Mouse (Mus musculus) kidney, postnatal 0 days (tissue): ENCODE measurements at regions not wholly inside any gene's neighbourhood (a gene's known extent, or its start where the extent isn't known, plus 50 kb on each side); places are given as distances from the start of the nearest gene placed in this dataset.

Source experiments
- ATAC-seq: fragments of 200-750 bp; cut with Nextera tagmentation; replicated peaks from 2 replicates; pipeline ENCODE4 v1.8.0; 2017; ENCODE audit warnings: low read depth, moderate number of reproducible peaks, moderate TSS enrichment, moderate library complexity; ENCODE audit not compliant: low FRiP score
- DNase-seq: peaks from one replicate; pipeline ENCODE4 v3.0.0-alpha.2; 2016; ENCODE audit warnings: low spot score
- H3K27ac ChIP-seq: fragments of 300-500 bp; sonication (generic); 2 replicates; pipeline ENCODE4 v1.5.1; 2014; ENCODE audit warnings: mild to moderate bottlenecking
- H3K27me3 ChIP-seq: fragments of 300-500 bp; sonication (generic); 2 replicates; pipeline ENCODE4 v1.6.1; 2014; ENCODE audit warnings: low read length, mixed read lengths; ENCODE audit not compliant: insufficient read depth
- H3K36me3 ChIP-seq: fragments of 300-500 bp; sonication (generic); 2 replicates; pipeline ENCODE4 v1.6.1; 2014; ENCODE audit warnings: low read length, mixed read lengths; ENCODE audit not compliant: insufficient read depth
- H3K4me1 ChIP-seq: fragments of 300-500 bp; sonication (generic); replicated peaks from 2 replicates; pipeline ENCODE4 v1.6.1; 2014; ENCODE audit warnings: antibody characterized with exemption, low read length, mixed read lengths; ENCODE audit not compliant: insufficient read depth
- H3K4me2 ChIP-seq: fragments of 300-500 bp; sonication (generic); 2 replicates; pipeline ENCODE4 v1.6.1; 2014; ENCODE audit warnings: mild to moderate bottlenecking, low read length, moderate library complexity, mixed read lengths
- H3K4me3 ChIP-seq: fragments of 300-500 bp; sonication (generic); replicated peaks from 2 replicates; pipeline ENCODE4 v1.5.1; 2014; ENCODE audit warnings: low read depth, low read length
- H3K9ac ChIP-seq: fragments of 300-500 bp; sonication (generic); 2 replicates; pipeline ENCODE4 v1.6.1; 2014; ENCODE audit warnings: low read depth, low read length
- H3K9me3 ChIP-seq: fragments of 300-500 bp; sonication (generic); replicated peaks from 2 replicates; pipeline ENCODE4 v1.6.1; 2016; ENCODE audit warnings: low read length, inconsistent platforms, mixed read lengths
- CTCF ChIP-seq: IDR thresholded peaks from 2 replicates; pipeline ENCODE4 v1.5.1; 2016; ENCODE audit warnings: antibody characterized with exemption, low read depth, mild to moderate bottlenecking, moderate library complexity
- WGBS: fragments of 180-500 bp; shearing (Covaris S2); extraction: QIAGEN DNeasy Blood & Tissue Kit; methylation state at CpG from one replicate; pipeline ENCODE4 v1.1.7; 2014; 5-methylcytosine and 5-hydroxymethylcytosine counted together

DNA sequence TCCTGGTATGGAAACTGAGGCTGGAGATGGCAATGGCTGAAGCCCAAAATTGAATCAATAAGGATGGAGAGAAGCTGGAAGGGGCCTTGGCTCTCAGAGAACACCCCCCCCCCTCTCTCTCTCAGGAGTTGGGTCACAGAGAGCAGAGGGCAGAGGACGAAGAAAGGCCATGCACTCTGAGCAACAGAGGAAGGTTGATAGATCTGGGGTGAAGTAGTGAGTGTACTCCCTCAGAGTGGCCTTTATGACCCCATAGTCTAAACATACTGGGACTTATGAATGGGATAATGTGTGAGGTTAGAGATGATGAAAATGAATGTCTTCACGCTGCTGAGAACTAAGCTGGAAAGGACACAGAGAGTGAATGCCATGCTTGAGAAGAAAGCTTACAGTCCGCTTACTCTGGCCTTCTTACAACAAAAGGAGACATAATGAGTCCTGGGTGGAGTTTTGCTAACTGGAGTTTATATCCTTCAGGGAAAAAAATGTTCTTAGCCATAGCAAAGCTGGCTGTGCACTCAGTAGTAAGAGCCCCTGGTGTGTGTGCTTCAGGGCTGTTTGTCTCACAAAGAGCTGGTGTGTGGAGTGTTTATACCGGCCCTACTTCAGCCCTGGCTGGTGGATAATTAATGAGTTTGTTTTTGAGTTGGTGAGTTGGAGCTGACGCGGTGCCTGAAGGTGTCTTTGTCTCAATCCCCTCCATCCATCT is 120.4 kb upstream of the Opcml start:
- no peak overlapping the region for H3K4me3 ChIP-seq
- H3K9ac ChIP-seq: no peak overlapping the region
- no peak for TF ChIP-seq CTCF
- no peaks in the 10 kb centered on the region for H3K9me3 ChIP-seq
- ATAC-seq: no peak
- DNase-seq: no peak
- H3K36me3 ChIP-seq: no peaks in the 10 kb centered on the region
- no peaks in the 10 kb centered on the region for H3K4me1 ChIP-seq
- no peaks in the 10 kb centered on the region for H3K27me3 ChIP-seq
- no peak overlapping the region for H3K4me2 ChIP-seq
- no peak overlapping the region for H3K27ac ChIP-seq
- 54% methylated on average over 6 of the region's 6 CpGs for WGBS

DNA sequence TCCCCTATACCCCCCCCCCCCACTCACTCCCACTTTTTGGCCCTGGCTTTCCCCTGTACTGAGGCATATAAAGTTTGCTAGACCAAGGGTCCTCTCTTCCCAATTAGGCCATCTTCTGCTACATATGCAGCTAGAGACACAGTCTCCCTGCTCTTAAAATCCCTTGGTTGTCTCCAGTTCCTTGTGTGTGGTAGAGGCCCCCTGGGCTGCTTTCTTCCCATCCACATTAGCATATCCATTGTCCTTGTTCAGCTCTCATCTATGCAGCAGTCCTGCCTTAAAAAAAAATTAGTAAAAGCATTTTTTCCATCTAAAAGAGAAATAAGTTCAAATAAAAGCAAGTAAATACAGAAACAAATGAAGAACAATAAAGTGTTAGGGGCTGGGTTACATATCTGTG is 105.2 kb upstream of the Opcml start:
- H3K9ac ChIP-seq: no peak overlapping the region
- no peaks in the 10 kb centered on the region for H3K36me3 ChIP-seq
- DNase-seq: no peak
- no peak overlapping the region for H3K4me3 ChIP-seq
- ATAC-seq: no peak
- no peak for TF ChIP-seq CTCF
- no peak overlapping the region for H3K27ac ChIP-seq
- no peaks in the 10 kb centered on the region for H3K4me1 ChIP-seq
- H3K4me2 ChIP-seq: no peak overlapping the region
- no peaks in the 10 kb centered on the region for H3K9me3 ChIP-seq
- no peaks in the 10 kb centered on the region for H3K27me3 ChIP-seq

DNA sequence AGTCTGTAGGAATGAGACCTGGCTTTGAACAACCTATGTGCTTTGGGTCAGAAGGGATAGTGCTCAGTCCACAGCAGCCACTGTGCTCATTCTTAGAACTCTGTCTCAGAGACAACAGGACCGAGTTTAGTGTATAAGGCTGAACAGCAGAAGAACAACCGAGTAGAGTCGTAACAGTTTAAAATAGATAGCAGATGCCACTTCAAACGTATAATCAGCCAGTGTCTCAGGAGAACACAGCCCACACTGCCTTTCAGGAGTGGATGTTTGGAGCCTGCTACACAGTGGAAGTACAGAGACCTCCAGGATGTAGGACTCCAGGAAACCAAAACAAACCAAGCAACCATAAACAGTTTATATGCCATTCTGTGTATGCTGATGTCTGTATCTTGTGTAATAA is 99.0 kb upstream of the Opcml start:
- 69% methylated on average over 4 of the region's 4 CpGs for WGBS
- Histone ChIP-seq H3K9me3 (no peaks in the 10 kb centered on the region), H3K27ac (no peak overlapping the region), H3K36me3 (no peaks in the 10 kb centered on the region), H3K4me3 (no peak overlapping the region), H3K27me3 (no peaks in the 10 kb centered on the region), H3K4me2 (no peak overlapping the region), H3K9ac (no peak overlapping the region), H3K4me1 (no peaks in the 10 kb centered on the region)
- TF ChIP-seq CTCF: no peak
- DNase-seq (no peak), ATAC-seq (no peak)

DNA sequence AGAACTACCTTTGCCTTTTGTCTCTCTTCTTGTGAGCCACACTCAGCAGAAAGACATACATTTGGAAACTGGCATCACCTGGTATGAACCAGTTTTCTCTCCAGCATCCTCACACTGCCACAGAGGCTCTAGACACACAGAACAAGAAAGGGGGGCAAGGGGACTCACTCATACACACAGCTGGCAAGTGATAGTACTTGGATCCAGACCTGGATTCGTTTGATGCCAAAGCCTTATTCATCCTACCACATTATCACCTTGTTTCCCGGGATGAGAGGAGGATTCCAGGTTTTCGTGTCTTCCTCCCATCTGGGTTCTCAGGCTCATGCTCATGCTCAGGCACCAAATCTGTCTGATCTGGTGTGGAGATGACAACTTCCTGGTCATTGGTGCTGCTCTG is 97.8 kb upstream of the Opcml start:
- WGBS: 86% methylated on average over 3 of the region's 3 CpGs
- no peak for ATAC-seq
- DNase-seq: no peak

DNA sequence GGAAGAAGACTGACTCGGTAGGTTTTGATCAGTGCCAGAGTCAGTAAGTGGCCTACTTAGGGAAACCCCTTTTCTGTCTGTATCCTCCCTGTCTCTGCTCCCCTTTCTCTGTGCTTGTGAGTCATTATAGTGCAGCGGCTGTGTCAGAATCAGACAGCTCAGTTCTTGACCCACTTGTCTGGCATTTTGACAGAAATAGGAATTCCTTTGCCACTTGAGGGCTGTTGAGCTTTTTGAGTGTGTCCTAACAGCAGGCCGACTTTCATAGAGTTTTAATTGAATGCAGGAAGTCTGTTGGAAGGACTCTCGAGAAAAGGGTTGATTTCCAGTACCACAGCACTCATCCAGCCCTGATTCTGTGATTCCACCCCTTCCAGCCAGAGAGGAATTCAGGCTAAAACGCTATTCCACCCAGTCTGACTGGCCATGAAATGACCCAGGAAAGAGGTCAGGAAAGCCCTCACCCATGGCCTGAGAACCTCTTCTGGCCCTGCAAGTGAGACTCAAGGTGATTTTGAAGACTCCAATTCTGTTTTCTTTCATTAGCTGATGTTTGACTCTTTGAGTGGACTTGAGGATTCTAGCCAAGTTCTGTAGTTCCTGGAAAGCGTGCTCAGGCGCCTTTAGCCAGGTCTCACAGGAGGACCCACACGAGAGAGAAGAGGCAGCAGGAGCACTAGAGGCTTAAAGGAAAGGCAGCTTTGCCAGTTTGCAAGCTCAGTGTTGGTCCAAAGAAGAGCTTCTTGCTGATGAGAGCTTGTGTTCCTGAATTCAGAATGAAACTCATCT is 95.6 kb upstream of the Opcml start:
- H3K27ac ChIP-seq: no peak overlapping the region
- no peak for ATAC-seq

More for the DNA sequence above, 97.8 kb upstream of the Opcml start:
- Histone ChIP-seq H3K9me3 (no peaks in the 10 kb centered on the region), H3K4me1 (no peaks in the 10 kb centered on the region), H3K9ac (no peak overlapping the region), H3K4me3 (no peak overlapping the region), H3K4me2 (no peak overlapping the region), H3K36me3 (no peaks in the 10 kb centered on the region), H3K27me3 (no peaks in the 10 kb centered on the region), H3K27ac (no peak overlapping the region)
- no peak for TF ChIP-seq CTCF

DNA sequence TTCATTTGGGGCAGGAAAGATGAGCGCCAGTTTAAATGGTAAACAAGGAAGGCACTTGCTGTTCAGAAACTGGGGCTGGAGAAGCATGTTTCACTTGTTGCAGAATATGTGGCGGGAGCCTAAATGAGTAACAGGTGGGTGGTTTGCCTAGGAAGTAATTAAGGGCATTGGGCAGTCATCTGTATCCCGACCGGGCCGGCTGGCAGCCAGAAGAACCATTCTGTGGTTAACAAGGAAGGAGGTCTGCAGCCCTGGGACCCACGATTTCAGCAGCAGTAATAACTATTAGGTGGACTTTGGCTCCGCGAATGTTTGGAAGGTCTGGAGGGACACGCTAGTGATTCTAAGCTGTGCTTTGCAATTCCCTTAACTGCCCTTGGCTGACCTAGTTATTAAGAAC is 89.0 kb upstream of the Opcml start:
- no peaks in the 10 kb centered on the region for H3K36me3 ChIP-seq
- H3K9me3 ChIP-seq: no peaks in the 10 kb centered on the region
- 43% methylated on average over 9 of the region's 9 CpGs for WGBS
- no peak for TF ChIP-seq CTCF
- H3K9ac ChIP-seq: no peak overlapping the region
- H3K27me3 ChIP-seq: no peaks in the 10 kb centered on the region
- no peak overlapping the region for H3K27ac ChIP-seq
- H3K4me3 ChIP-seq: no peak overlapping the region
- no peak overlapping the region for H3K4me2 ChIP-seq
- DNase-seq (peak; percentile 25), ATAC-seq (no peak)
- H3K4me1 ChIP-seq: no peaks in the 10 kb centered on the region

More for the DNA sequence above, 95.6 kb upstream of the Opcml start:
- Histone ChIP-seq H3K36me3 (no peaks in the 10 kb centered on the region), H3K4me3 (no peak overlapping the region), H3K9ac (no peak overlapping the region), H3K9me3 (no peaks in the 10 kb centered on the region), H3K4me1 (no peaks in the 10 kb centered on the region), H3K27me3 (no peaks in the 10 kb centered on the region), H3K4me2 (no peak overlapping the region)
- WGBS: 66% methylated on average over 8 of the region's 8 CpGs
- TF ChIP-seq CTCF: no peak
- DNase-seq: no peak
